Mouse (Mus musculus): ENCODE results near the gene Prkn. TPM values are rescaled to one million over a fixed set of nuclear protein-coding genes. Genes with fewer than 3 reads are reported as not detected.

Gene Prkn
- polyA plus RNA-seq, 1 experiment from 2014 or later, result 1.00 TPM

GRCm38 (mm10) chr17:11765581-11765980, 925.4 kb downstream of the Prkn start:
- DNase-seq, result no peak
- no peak for TF ChIP-seq CTCF (IDR thresholded peaks at IDR 0.05; ENCODE audit: low read depth)
- TF ChIP-seq EP300 (IDR thresholded peaks at IDR 0.05; ENCODE audit: low read depth), result no peak
- H3K9me3 ChIP-seq (ENCODE audit: low read length), result no peaks in the 10 kb centered on the region
- 56% methylated on average over 2 of the region's 2 CpGs for WGBS (ENCODE audit: insufficient replicate concordance)
- no peak overlapping the region for H3K4me2 ChIP-seq (ENCODE audit: low read depth, low read length)
- no peaks in the 10 kb centered on the region for H3K27me3 ChIP-seq (ENCODE audit: insufficient read depth, low read length)
- no peak overlapping the region for H3K27ac ChIP-seq (ENCODE audit: low read depth)
- no peak overlapping the region for H3K9ac ChIP-seq (replicated peaks)
- H3K4me1 ChIP-seq (ENCODE audit: insufficient read depth), result no peaks in the 10 kb centered on the region
- ATAC-seq, result no peak
- H3K4me3 ChIP-seq (ENCODE audit: low read depth, low read length), result no peak overlapping the region
- no peaks in the 10 kb centered on the region for H3K36me3 ChIP-seq (replicated peaks; ENCODE audit: insufficient read depth, low read length)

DNA sequence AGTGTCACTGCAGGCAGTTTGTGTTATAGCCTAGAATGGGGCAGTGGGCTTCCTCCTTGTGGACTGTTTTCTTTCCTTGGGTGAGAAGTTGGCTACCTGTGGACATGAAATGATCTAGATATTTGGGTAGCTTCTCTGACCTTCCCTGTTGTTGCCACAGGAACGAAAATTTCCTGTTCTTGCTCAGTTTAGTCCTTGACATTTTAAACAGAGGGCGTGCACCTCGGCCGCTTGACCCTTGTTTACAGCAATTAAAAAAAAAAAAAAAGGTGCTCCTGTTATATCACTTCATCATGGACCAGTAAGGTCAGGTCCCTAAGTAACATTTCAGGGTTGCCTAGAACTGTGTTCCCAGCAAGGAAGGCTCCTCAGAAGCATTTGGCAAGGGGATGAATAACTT, 927.1 kb downstream of the Prkn start:
- Histone ChIP-seq H3K27ac (ENCODE audit: low read depth) (no peak overlapping the region), H3K9me3 (ENCODE audit: low read length) (no peaks in the 10 kb centered on the region), H3K4me2 (ENCODE audit: low read depth, low read length) (no peak overlapping the region), H3K36me3 (replicated peaks; ENCODE audit: insufficient read depth, low read length) (no peaks in the 10 kb centered on the region), H3K4me1 (ENCODE audit: insufficient read depth) (no peaks in the 10 kb centered on the region), H3K9ac (replicated peaks) (no peak overlapping the region), H3K27me3 (ENCODE audit: insufficient read depth, low read length) (no peaks in the 10 kb centered on the region), H3K4me3 (ENCODE audit: low read depth, low read length) (no peak overlapping the region)
- 59% methylated on average over 4 of the region's 4 CpGs for WGBS (ENCODE audit: insufficient replicate concordance)
- ATAC-seq (no peak), DNase-seq (no peak)
- TF ChIP-seq EP300 (IDR thresholded peaks at IDR 0.05; ENCODE audit: low read depth), result no peak
- no peak for TF ChIP-seq CTCF (IDR thresholded peaks at IDR 0.05; ENCODE audit: low read depth)

DNA sequence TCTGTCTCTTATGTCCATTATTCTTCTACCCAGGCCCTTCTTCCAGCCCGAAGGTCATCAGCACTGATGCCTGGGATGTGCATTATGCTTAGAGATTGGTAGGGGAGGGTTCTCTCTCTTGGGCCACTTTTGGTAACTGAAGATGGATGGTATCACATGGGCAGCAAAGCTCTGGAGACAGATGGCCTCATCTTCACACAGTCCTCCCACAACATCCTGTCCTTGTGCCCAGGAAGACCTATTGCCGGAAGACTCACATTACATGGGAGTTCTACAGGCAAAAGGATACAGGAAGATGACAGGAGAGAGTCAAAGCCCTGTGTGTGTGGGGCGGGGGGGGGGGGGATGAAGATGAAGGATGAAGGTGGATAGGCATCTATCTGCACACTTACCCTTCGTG, 928.2 kb downstream of the Prkn start:
- H3K4me2 ChIP-seq (ENCODE audit: low read depth, low read length), result no peak overlapping the region
- no peak overlapping the region for H3K9ac ChIP-seq (replicated peaks)
- H3K4me1 ChIP-seq (ENCODE audit: insufficient read depth), result no peaks in the 10 kb centered on the region
- no peaks in the 10 kb centered on the region for H3K27me3 ChIP-seq (ENCODE audit: insufficient read depth, low read length)
- ATAC-seq (no peak), DNase-seq (no peak)
- no peaks in the 10 kb centered on the region for H3K9me3 ChIP-seq (ENCODE audit: low read length)
- H3K4me3 ChIP-seq (ENCODE audit: low read depth, low read length), result no peak overlapping the region
- H3K27ac ChIP-seq (ENCODE audit: low read depth), result no peak overlapping the region
- 73% methylated on average over 4 of the region's 4 CpGs for WGBS (ENCODE audit: insufficient replicate concordance)
- H3K36me3 ChIP-seq (replicated peaks; ENCODE audit: insufficient read depth, low read length), result no peaks in the 10 kb centered on the region
- TF ChIP-seq EP300 (IDR thresholded peaks at IDR 0.05; ENCODE audit: low read depth), result no peak
- TF ChIP-seq CTCF (IDR thresholded peaks at IDR 0.05; ENCODE audit: low read depth), result no peak

GRCm38 (mm10) chr17:11768971-11769370, 928.8 kb downstream of the Prkn start:
- no peaks in the 10 kb centered on the region for H3K9me3 ChIP-seq (ENCODE audit: low read length)
- H3K27me3 ChIP-seq (ENCODE audit: insufficient read depth, low read length), result no peaks in the 10 kb centered on the region
- H3K9ac ChIP-seq (replicated peaks), result no peak overlapping the region
- H3K27ac ChIP-seq (ENCODE audit: low read depth), result no peak overlapping the region
- H3K4me3 ChIP-seq (ENCODE audit: low read depth, low read length), result no peak overlapping the region
- ATAC-seq (no peak), DNase-seq (no peak)
- no peaks in the 10 kb centered on the region for H3K4me1 ChIP-seq (ENCODE audit: insufficient read depth)
- no peaks in the 10 kb centered on the region for H3K36me3 ChIP-seq (replicated peaks; ENCODE audit: insufficient read depth, low read length)
- WGBS (ENCODE audit: insufficient replicate concordance), result 82% methylated on average over 1 of the region's 1 CpGs
- H3K4me2 ChIP-seq (ENCODE audit: low read depth, low read length), result no peak overlapping the region
- TF ChIP-seq EP300 (IDR thresholded peaks at IDR 0.05; ENCODE audit: low read depth) (no peak), CTCF (IDR thresholded peaks at IDR 0.05; ENCODE audit: low read depth) (no peak)

- Histone ChIP-seq H3K27ac (ENCODE audit: low read depth) (no peak overlapping the region), H3K4me3 (ENCODE audit: low read depth, low read length) (no peak overlapping the region), H3K4me2 (ENCODE audit: low read depth, low read length) (no peak overlapping the region), H3K4me1 (ENCODE audit: insufficient read depth) (no peaks in the 10 kb centered on the region), H3K9me3 (ENCODE audit: low read length) (no peaks in the 10 kb centered on the region), H3K36me3 (replicated peaks; ENCODE audit: insufficient read depth, low read length) (no peaks in the 10 kb centered on the region), H3K9ac (replicated peaks) (no peak overlapping the region), H3K27me3 (ENCODE audit: insufficient read depth, low read length) (no peaks in the 10 kb centered on the region)
- ATAC-seq (no peak), DNase-seq (no peak)
- WGBS (ENCODE audit: insufficient replicate concordance), result 60% methylated on average over 3 of the region's 3 CpGs
- no peak for TF ChIP-seq CTCF (IDR thresholded peaks at IDR 0.05; ENCODE audit: low read depth)
- no peak for TF ChIP-seq EP300 (IDR thresholded peaks at IDR 0.05; ENCODE audit: low read depth)
Measured at GRCm38 (mm10) chr17:11769513-11769912, 929.3 kb downstream of the Prkn start.

GRCm38 (mm10) chr17:11779547-11779946, 939.4 kb downstream of the Prkn start:
- Histone ChIP-seq H3K9ac (replicated peaks) (no peak overlapping the region), H3K4me3 (ENCODE audit: low read depth, low read length) (no peak overlapping the region), H3K27me3 (ENCODE audit: insufficient read depth, low read length) (no peaks in the 10 kb centered on the region), H3K4me2 (ENCODE audit: low read depth, low read length) (no peak overlapping the region), H3K4me1 (ENCODE audit: insufficient read depth) (no peaks in the 10 kb centered on the region), H3K27ac (ENCODE audit: low read depth) (no peak overlapping the region), H3K36me3 (replicated peaks; ENCODE audit: insufficient read depth, low read length) (no peaks in the 10 kb centered on the region), H3K9me3 (ENCODE audit: low read length) (no peaks in the 10 kb centered on the region)
- TF ChIP-seq CTCF (IDR thresholded peaks at IDR 0.05; ENCODE audit: low read depth) (no peak), EP300 (IDR thresholded peaks at IDR 0.05; ENCODE audit: low read depth) (no peak)
- DNase-seq (no peak), ATAC-seq (no peak)
- 75% methylated on average over 11 of the region's 12 CpGs for WGBS (ENCODE audit: insufficient replicate concordance)

DNA sequence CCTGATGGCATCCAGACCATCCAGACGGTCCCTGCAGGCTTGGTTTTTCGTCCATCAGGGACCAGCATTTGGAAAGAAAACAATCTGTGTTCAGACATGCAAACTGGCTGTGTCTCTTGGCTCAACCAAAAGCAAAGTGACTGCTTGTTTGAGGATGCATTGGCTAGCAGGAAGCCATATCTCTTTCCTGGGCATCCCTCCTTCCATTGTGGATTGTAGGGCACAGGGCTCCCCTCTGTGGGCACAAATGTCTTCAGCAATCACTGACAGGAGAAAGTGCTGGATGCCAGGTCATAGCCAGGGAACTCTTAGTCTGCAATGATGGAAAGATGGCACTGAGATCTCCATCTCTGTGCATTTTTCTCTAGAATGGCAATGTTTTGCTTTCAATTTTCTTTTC, 939.8 kb downstream of the Prkn start:
- ATAC-seq (no peak), DNase-seq (no peak)
- Histone ChIP-seq H3K36me3 (replicated peaks; ENCODE audit: insufficient read depth, low read length) (no peaks in the 10 kb centered on the region), H3K4me2 (ENCODE audit: low read depth, low read length) (no peak overlapping the region), H3K4me3 (ENCODE audit: low read depth, low read length) (no peak overlapping the region), H3K9me3 (ENCODE audit: low read length) (no peaks in the 10 kb centered on the region), H3K27me3 (ENCODE audit: insufficient read depth, low read length) (no peaks in the 10 kb centered on the region), H3K27ac (ENCODE audit: low read depth) (no peak overlapping the region), H3K9ac (replicated peaks) (no peak overlapping the region), H3K4me1 (ENCODE audit: insufficient read depth) (no peaks in the 10 kb centered on the region)
- 54% methylated on average over 2 of the region's 2 CpGs for WGBS (ENCODE audit: insufficient replicate concordance)
- no peak for TF ChIP-seq CTCF (IDR thresholded peaks at IDR 0.05; ENCODE audit: low read depth)
- no peak for TF ChIP-seq EP300 (IDR thresholded peaks at IDR 0.05; ENCODE audit: low read depth)
